Mouse (Mus musculus): ENCODE measurements at regions not wholly inside any gene's neighbourhood (a gene's known extent, or its start where the extent isn't known, plus 50 kb on each side); places are given as distances from the start of the nearest gene placed in this dataset.

DNA sequence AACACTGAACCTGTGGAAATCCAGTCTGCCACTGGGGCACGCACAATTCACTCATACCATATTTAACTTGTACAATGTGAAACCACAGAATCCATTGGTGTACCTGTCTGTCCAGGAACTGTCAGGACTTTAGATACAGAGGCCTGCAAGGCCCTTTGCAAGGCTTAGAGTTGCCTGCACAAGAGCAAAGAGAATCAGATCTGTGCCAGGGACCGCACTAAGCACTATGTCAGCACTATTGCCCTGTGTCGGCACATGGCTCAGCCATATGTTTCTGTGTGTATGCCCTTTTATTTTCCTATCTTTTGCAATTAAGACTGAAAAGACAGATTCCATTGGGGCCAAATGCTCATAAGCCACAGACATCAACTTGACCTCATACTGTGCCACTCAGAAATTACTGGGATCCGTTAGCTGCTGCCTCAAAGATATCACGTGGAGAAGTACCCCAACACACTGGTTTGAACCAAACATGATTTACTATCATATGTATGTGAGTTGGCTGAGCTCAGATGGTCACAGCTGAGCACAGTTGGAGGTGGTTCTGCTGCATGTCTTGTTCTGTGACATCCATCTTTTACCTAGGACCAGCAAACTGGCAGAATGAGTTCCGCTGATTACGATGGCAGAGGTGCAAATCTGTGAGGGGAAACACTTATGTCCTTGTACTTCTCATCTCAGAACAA is 181.7 kb upstream of the Prkcq start:
- DNase-seq (ENCODE audit: low spot score), result no peak

DNA sequence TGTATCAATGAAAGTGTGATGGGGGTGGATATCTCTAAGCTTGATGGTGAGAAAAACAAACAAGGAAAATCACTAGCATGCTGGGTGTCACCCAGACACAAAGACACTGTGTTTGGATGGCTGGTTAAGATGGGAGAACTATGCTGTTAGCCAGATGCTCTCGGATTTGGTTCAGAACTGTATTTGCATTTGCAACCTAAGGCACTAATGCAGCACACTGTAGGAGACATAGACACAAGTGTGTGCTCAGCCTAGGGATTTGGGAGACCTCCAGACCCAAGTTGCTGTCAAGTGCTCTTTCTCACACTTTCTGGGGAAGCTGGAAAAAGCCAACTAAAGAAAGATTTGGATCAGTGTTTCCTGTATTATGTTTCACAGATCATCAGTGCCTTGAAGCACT is 173.1 kb upstream of the Prkcq start:
- DNase-seq (ENCODE audit: low spot score), result no peak

DNA sequence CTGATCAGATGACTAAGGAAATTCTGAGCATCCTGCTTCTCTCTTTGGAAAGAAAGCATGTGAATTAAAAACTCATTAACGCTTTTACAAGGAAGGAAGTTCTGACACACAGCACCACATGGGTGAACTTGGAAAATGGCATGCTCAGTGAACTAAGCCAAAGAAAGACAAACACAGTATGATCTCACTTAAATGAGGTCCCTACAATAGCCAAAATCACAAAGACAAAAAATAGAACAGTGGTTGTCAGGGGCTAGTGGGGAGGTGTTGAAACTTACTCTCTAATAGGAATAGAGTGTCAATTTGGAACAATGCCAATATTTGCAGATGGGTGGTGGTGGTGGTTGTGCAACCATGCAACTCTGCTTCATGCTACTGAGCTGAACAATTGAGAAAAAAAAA is 172.7 kb upstream of the Prkcq start:
- no peak for DNase-seq (ENCODE audit: low spot score)

DNA sequence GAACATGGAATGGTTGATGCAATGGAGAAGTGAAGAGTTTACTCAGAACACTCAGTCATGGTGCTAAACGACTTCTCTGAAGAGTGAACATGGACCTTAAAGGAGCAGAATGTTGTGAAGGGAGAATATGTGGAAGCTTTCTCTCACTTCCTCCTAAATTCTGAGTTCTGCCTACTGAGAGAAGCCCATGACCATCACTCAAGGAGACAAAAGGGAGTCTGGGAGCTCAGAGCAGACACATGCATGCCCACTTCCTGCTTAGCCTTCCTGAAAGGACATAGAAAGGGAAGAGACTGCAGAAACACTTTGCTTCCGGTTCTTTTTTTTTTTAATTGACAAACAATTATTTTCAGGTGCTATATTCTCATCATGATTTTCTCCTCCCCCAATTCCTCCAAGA is 166.1 kb upstream of the Prkcq start:
- no peak for DNase-seq (ENCODE audit: low spot score)

DNA sequence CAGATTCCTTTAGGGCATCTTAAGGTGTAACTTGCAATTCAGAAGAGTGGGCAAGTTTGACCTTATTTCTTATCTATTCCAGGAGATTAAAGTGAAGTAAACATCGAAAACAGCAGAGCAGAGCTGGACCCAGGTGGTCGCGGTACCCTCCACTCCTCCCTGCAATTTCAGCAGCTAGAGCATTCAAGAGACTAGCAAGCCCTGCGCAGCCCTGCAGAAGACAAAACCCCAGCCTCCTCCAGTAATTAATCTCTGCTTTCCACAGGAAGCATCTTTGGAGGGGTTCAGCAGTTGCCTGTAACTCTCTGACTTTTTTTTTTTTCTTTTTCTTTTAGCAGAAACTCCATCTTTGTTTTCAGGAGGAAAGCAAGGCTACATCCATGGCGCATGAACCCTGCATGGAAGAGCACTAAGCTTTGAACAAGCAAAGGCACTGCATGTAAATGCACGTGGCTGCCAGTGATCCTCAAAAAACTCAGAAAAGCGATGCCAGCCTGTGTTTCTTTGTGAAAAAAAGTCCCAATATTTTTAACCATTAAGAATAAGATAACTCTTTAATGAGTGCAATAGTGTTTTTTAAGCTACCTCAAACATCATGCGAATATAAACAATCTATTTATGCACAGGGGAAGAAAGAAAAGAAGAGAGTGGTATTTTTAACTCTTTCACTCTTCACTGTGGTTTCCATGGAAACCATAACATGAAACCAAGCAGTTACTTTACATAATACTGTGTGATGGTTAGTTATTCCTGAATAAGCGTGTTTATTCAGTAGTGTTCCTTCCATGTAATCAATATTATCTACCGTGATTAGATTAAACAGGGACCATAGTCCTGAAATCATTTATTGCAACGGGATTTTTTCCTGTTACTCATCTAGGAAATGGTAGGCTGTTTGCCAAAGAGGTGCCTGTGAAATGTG is 160.6 kb upstream of the Prkcq start:
- DNase-seq (ENCODE audit: low spot score), result peak; percentile 18

DNA sequence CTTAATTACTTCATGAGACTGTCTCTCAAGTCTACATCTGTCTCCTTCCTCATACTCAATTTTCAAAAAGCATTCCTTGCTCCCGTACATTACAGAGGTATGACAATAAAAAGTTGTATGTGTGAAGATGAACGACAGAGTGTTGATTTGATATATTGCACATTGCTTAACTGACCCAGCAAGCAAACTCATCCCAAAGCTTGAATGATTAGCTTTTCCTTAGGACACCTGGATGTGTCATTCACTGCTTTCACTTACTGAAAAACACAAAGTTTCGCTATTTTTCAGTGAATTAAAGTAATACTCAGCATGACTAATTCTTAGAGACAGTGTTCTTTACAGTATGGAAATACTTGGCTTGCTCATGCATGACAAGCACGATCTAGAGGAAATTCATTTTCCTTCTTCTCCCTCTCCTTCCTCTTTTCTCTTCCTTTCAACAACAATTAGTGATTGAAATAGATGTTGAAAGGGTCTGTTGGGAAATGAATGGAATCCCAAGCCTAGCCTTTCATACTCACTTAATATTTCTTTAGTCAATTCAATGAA is 159.5 kb upstream of the Prkcq start:
- no peak for DNase-seq (ENCODE audit: low spot score)

DNA sequence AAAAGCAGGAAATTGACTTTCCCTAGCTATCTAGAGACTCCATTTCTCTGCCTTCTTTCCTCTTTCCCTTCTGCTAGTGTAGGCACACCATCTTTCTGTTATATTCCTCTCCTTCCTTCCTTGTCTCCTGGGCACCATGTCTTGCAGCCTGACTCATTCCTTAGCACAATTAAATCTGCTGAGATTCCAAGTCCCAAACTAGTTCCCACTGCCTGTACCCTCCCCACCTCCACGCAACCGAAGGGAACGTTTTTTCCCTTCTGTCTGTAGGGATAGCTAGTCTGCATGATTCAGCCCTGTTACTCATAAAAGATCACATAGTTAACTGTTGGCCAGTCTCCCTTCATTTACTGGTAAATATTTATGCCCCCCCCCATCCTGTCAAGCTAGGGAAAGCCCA is 158.8 kb upstream of the Prkcq start:
- no peak for DNase-seq (ENCODE audit: low spot score)

DNA sequence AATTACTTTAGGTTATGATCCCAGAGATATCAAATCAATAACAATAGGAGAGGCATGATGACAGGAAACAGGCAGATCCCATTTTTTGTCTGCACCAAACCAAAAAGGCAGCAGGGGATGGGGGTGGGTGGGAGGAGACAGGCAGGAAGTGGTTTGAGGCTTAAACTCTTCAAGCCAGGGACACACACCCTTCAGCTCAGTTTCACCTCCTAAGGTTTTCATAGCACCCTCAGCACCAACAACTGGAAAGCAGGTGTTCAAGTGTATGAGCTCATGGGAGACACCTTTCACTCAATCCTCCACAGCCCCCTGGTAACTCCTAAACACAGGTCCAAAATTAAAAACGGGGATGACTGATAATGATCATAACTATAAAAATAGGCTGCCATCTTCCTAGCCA is 155.5 kb upstream of the Prkcq start:
- DNase-seq (ENCODE audit: low spot score), result no peak

DNA sequence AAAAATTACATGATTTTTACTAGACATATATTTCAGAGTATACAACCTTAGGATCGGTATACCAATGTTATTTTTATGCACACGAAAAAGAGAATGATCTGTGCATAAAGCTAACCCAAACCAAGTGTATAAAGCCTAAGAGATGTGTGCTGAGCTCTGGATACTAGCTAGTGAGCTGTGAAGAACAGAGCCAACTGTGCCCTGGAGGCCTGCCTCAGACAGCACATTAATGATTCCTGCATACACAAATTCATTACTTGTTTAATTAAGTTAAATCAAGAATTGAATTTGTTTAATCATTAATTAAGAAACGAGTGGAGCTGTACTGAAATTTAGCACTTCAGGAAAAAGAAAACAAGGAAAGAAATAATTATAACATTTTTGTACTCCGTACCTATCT is 139.0 kb upstream of the Prkcq start:
- DNase-seq (ENCODE audit: low spot score), result no peak

DNA sequence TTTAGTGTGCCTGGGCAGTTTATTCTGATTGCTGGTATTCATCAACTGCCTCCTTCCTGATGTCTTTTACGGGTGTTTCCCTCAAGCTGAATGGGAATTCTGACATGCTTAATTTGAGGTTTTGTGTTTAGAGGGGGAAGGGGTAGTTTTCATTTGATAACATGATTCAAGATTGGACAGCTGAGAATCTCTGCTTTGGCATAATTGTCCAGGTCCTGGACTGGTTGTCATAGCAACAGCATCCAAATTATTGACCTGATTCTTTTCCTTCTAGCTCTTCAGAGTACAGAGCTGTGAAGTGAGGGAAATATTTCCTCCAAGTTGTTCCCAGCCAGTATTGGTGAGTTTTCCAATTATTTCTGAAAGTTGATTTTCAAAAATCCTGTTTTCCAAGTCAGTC is 137.7 kb upstream of the Prkcq start:
- peak; percentile 21 for DNase-seq (ENCODE audit: low spot score)

DNA sequence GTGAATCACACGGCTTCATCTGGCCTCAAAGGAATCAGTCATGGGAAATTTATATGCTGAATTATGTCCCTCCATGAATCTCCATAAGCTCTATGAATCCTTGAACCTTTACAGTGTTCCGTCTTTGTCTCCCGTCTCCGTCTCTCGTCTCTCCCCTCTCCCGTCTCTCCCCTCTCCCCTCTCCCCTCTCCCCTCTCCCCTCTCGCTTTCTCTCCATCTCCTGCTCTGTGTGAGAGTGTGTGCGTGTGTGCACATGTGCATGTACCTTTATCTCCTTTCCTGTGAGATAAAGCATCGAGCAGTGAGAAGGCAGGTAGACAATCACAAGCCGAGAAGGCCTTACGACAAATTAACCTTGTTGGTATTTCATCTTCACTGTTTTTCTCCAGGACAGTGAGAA is 134.6 kb upstream of the Prkcq start:
- DNase-seq (ENCODE audit: low spot score), result no peak

DNA sequence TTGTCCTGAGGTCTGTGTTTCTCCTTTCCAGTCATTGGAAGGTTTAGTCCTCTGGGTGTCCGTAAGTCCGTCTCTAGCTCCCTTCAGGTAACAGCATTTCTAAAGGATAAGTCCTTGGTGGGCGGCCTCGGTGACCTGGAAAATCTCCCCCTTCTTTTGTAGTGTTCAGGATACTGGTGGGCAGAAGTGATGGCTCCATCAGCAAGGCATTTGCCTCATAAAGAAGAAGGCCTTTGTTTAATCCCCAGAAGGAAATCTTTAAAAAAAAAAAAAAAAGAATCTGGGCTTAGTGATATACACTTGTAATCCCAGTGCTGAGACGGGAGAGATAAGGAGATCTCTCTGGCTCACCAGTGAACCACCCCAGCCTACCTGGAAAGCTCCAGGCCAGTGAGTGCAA is 133.5 kb upstream of the Prkcq start:
- no peak for DNase-seq (ENCODE audit: low spot score)

DNA sequence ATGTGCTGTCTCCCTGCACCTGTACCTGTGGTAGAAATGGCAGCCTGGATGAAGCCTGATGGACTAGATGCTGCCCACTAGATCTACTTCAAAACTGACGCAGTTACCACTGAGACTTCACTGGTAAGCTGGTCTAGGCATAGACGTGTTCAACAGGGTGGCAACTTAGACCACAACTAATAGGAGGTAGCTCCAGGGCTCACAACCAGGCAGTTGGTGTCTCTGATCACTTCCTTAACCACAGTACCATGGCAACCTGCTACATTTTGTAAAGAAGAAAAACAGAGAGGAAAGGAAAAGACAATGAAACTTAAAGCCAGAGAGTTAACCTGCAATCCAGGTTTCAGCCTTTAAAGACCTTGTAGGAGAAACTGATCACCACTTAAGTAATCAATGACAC is 131.9 kb upstream of the Prkcq start:
- DNase-seq (ENCODE audit: low spot score), result no peak

DNA sequence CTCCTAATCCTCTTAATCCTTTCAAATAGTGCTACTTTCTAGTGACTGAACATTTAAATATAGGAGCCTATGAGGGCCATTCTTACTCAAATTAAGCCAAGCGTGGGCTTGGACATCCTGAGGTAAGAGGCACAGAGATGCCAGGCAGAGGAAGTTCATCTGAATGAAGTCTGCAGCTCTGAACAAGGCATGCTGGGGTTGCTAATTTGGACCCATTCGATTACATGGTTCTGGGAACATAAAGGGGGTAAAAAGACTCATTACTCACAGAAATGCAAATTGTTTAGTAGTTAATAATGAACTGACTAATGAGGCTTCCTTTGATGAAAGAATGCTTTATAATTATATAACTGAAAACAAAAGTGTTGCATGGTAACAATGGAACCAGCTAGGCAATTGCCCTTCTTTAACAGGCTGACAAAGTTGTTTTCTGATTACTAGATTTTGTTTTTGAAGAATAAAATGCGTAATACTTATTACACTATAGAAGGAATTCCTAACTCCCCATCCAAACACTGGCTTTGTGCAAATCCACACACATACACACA is 127.1 kb upstream of the Prkcq start:
- DNase-seq (ENCODE audit: low spot score), result no peak

DNA sequence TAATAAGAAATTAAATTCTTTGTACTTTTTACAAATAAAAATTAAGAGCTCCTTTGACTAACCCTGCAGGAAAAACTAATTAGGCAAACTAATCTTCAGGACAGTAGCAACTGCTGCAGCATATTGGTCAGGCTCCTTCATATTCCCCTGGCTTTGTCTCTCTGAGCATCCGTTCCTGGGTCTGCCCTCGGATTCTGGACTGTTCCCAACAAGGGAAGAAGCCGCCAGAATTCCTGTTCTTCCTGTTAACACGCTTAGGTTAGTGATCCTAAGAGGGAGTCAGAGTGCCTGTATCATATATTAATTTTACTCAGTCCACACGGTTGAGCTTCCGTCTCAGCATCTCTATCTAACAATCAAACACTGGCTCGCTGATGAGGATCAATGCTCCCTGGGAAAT is 120.3 kb upstream of the Prkcq start:
- no peak for DNase-seq (ENCODE audit: low spot score)

DNA sequence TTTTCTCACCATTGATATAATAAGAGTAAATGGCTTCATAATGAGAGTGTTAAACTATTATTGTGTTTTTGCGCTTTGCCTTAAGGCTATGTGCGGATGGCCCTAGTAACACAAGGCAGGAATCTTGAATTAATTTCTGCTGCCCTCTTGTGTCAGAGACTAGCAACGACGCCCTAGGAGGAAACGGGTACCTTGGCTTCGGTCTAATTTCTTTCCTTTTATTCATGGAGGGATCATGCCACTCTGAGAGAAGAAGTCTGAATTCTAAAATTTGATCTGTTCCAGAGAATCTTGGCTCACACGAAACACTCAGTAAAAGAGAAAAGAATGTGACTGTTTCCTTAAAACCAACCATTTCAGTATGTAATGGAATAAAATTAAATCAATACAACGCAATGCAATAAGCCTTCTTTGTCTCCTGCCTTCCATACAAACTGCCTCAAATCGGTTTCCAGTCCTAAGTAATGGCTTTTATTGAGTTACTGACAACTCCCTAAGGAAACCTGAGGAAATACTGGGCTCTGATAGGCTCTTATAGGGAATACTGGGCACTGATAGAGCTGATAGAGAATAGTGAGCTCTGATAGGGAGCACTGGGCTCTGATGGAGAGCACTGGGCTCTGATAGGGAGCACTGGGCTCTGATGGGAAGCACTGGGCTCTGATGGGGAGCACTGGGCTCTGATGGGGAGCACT is 112.0 kb upstream of the Prkcq start:
- peak; percentile 87 for DNase-seq (ENCODE audit: low spot score)

DNA sequence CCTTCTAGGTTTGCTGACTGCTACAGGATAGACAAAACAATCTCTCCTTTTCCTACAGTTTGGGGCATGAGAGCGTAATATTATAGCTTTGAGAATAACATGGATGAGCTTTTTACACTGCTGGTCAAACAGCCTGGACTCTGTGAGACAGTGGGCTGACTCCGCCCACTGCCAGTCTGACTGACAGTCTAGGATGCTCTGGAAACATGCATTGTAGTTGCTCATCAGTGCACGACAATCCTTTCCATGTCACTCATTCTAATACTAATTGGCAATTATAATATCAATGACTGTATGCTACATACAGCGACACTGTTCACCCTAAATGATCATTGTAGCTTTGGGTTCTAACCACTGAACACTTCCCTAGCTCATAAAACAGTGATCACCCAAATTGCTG is 104.5 kb upstream of the Prkcq start:
- no peak for DNase-seq (ENCODE audit: low spot score)

DNA sequence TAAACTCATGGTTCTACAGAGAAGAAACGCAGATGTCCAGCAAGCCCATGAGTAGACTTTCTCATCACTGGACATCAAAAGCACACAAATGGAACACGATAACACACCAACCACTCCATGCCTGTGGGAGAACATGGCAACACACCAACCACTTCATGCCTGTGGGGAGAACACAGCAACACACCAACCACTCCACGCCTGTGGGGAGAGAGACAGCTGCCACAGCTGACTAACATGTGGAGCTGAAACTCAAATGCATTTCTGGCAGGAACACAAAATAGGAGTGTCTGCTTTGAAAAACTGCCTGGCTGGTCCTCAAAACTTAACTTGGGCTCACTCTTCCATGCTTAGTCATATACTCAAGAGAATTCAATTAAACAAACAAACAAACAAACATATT is 88.4 kb upstream of the Prkcq start:
- no peak for DNase-seq (ENCODE audit: low spot score)

DNA sequence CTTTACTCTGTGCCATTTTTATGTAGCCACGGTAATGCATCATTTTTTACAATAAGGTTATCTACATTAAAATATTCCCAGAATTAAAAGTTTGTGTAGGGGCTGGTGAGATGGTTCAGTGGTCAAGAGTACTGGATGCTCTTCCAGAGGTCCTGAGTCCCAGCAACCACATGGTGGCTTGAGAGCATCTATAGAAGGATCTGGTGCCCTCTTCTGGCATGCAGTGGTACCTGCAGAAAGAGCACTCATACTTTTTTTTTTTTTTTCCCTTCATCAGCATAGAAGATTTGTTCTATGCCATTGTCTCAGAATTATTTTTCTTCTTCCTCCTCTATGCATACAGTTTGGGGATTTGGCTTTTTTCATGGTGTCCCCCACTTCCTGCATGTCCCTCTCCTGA is 84.9 kb upstream of the Prkcq start:
- DNase-seq (ENCODE audit: low spot score), result peak; percentile 51

DNA sequence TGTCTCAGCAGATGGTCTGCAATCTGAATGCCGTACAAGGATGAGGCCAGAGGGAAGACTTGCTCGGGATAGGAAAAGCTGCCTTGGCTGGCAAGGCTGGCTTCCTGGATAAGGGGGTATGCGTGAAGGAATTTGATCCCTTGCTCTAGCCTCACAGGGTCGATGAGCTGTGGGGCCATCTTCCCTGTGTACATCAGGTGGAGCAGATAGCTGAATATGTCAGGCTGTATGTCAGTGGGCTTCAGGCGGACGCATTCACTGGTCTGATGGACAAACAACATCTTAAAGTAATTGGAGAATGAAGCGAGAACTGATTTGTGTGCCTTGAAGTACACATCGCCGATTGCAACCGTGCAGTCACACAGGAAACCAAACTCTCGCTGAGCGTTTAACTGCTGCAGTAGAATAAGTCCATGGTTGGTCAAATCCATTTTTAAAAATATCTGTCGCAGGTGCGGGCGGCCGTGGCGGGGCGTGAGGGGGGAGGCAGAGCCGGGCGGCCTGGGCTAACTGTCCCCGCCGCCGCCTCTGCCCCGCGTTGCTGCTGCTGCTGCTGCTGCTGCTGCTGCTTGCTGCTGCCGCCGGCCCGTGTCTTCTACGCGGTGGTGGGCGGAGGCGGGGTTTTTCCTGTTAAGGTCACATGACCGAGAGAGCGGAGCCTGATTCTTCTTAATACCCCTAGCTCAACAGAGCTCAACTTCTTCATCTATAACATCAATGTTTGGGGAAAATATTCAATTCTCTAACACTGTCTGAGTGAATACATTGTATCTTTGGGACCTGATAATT is 71.9 kb upstream of the Prkcq start:
- peak; percentile 65 for DNase-seq (ENCODE audit: low spot score)

DNA sequence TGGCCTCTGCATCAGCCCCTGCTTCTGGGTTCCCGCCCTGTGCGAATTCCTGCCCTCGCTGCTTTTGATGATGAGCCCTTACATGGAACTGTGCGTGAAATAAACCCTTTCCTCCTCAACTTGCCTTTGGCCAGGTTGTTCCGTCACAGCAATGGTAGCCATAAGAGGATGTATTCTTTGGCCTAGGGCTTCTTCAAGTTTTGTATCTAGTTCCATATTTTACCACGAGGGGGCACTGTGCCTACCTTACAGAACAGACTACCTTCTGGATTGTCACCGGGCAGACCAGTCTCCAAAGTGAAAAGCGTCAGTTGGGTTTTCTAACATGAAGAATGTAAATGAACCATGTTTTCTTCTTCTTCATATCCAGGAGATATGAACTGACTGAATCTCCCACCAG is 58.7 kb upstream of the Prkcq start:
- DNase-seq (ENCODE audit: low spot score), result peak; percentile 81

DNA sequence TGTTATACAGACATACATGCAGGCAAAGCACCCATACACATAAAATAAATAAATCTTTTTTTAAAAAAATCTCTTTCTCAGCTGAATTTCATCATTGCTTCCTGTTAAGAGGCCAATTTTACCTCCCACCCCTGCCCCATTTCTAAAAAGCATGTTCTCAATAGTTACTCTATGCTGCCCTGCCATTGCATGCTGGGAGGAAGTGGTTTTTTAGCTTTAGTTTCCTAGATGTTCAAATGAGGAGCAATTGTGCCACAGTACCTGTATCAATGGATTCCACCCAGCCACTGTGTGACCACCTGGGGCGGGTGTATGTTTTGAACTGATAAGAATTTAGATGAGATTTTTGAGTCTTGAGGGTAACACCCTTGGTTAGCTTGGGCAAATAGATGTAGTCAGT is 53.3 kb upstream of the Prkcq start:
- no peak for DNase-seq (ENCODE audit: low spot score)

Data from embryo, embryonic 10.5 days (tissue).